Mouse (Mus musculus): ENCODE results near the gene 1300017J02Rik. TPM values are rescaled to one million over a fixed set of nuclear protein-coding genes. Genes with fewer than 3 reads are reported as not detected.

1300017J02Rik gene
- polyA plus RNA-seq, 1 experiment: 0.22 TPM

GRCm38 (mm10) chr9:103229037-103229867, 75.6 kb downstream of the 1300017J02Rik start:
- DNase-seq (ENCODE audit: low read depth): no peak
- TF ChIP-seq CTCF (IDR thresholded peaks at IDR 0.05; ENCODE audit: borderline replicate concordance, extremely low read depth, insufficient read depth, insufficient read length): no peak
- no peak for TF ChIP-seq POLR2A (IDR thresholded peaks at IDR 0.05; ENCODE audit: borderline replicate concordance, extremely low read depth, insufficient read depth, insufficient read length, poor library complexity, severe bottlenecking)

GRCm38 (mm10) chr9:103228370-103229003, 76.4 kb downstream of the 1300017J02Rik start:
- no peak for DNase-seq (ENCODE audit: low read depth)
- TF ChIP-seq POLR2A (IDR thresholded peaks at IDR 0.05; ENCODE audit: borderline replicate concordance, extremely low read depth, insufficient read depth, insufficient read length, poor library complexity, severe bottlenecking): no peak
- TF ChIP-seq CTCF (IDR thresholded peaks at IDR 0.05; ENCODE audit: borderline replicate concordance, extremely low read depth, insufficient read depth, insufficient read length): no peak

- DNase-seq (ENCODE audit: low read depth): no peak
- no peak for TF ChIP-seq POLR2A (IDR thresholded peaks at IDR 0.05; ENCODE audit: borderline replicate concordance, extremely low read depth, insufficient read depth, insufficient read length, poor library complexity, severe bottlenecking)
- TF ChIP-seq CTCF (IDR thresholded peaks at IDR 0.05; ENCODE audit: borderline replicate concordance, extremely low read depth, insufficient read depth, insufficient read length): no peak
These were observed 77.1 kb downstream of the 1300017J02Rik start for GRCm38 (mm10) chr9:103227760-103228159.

GRCm38 (mm10) chr9:103226806-103227205, 78.1 kb downstream of the 1300017J02Rik start:
- TF ChIP-seq POLR2A (IDR thresholded peaks at IDR 0.05; ENCODE audit: borderline replicate concordance, extremely low read depth, insufficient read depth, insufficient read length, poor library complexity, severe bottlenecking): no peak
- no peak for TF ChIP-seq CTCF (IDR thresholded peaks at IDR 0.05; ENCODE audit: borderline replicate concordance, extremely low read depth, insufficient read depth, insufficient read length)
- no peak for DNase-seq (ENCODE audit: low read depth)

GRCm38 (mm10) chr9:103225464-103225863, 79.4 kb downstream of the 1300017J02Rik start:
- no peak for DNase-seq (ENCODE audit: low read depth)
- TF ChIP-seq POLR2A (IDR thresholded peaks at IDR 0.05; ENCODE audit: borderline replicate concordance, extremely low read depth, insufficient read depth, insufficient read length, poor library complexity, severe bottlenecking): no peak
- peak; percentile 54; the same call in 1 of the 2 replicates for TF ChIP-seq CTCF (IDR thresholded peaks at IDR 0.05; ENCODE audit: borderline replicate concordance, extremely low read depth, insufficient read depth, insufficient read length)

GRCm38 (mm10) chr9:103224721-103225120, 80.2 kb downstream of the 1300017J02Rik start:
- TF ChIP-seq CTCF (IDR thresholded peaks at IDR 0.05; ENCODE audit: borderline replicate concordance, extremely low read depth, insufficient read depth, insufficient read length): no peak
- no peak for TF ChIP-seq POLR2A (IDR thresholded peaks at IDR 0.05; ENCODE audit: borderline replicate concordance, extremely low read depth, insufficient read depth, insufficient read length, poor library complexity, severe bottlenecking)
- DNase-seq (ENCODE audit: low read depth): no peak

GRCm38 (mm10) chr9:103214281-103214680, 90.6 kb downstream of the 1300017J02Rik start:
- DNase-seq (ENCODE audit: low read depth): no peak
- no peak for TF ChIP-seq CTCF (IDR thresholded peaks at IDR 0.05; ENCODE audit: borderline replicate concordance, extremely low read depth, insufficient read depth, insufficient read length)
- TF ChIP-seq POLR2A (IDR thresholded peaks at IDR 0.05; ENCODE audit: borderline replicate concordance, extremely low read depth, insufficient read depth, insufficient read length, poor library complexity, severe bottlenecking): no peak

GRCm38 (mm10) chr9:103213631-103214030, 91.3 kb downstream of the 1300017J02Rik start:
- no peak for DNase-seq (ENCODE audit: low read depth)
- no peak for TF ChIP-seq POLR2A (IDR thresholded peaks at IDR 0.05; ENCODE audit: borderline replicate concordance, extremely low read depth, insufficient read depth, insufficient read length, poor library complexity, severe bottlenecking)
- TF ChIP-seq CTCF (IDR thresholded peaks at IDR 0.05; ENCODE audit: borderline replicate concordance, extremely low read depth, insufficient read depth, insufficient read length): no peak

- DNase-seq (ENCODE audit: low read depth): peak; percentile 42
- TF ChIP-seq CTCF (IDR thresholded peaks at IDR 0.05; ENCODE audit: borderline replicate concordance, extremely low read depth, insufficient read depth, insufficient read length) (no peak), POLR2A (IDR thresholded peaks at IDR 0.05; ENCODE audit: borderline replicate concordance, extremely low read depth, insufficient read depth, insufficient read length, poor library complexity, severe bottlenecking) (no peak)
These were observed 92.0 kb downstream of the 1300017J02Rik start for GRCm38 (mm10) chr9:103212654-103213420.

GRCm38 (mm10) chr9:103208802-103209423, 96.0 kb downstream of the 1300017J02Rik start:
- TF ChIP-seq CTCF (IDR thresholded peaks at IDR 0.05; ENCODE audit: borderline replicate concordance, extremely low read depth, insufficient read depth, insufficient read length) (no peak), POLR2A (IDR thresholded peaks at IDR 0.05; ENCODE audit: borderline replicate concordance, extremely low read depth, insufficient read depth, insufficient read length, poor library complexity, severe bottlenecking) (no peak)
- peak; percentile 53 for DNase-seq (ENCODE audit: low read depth)
